Mouse (Mus musculus) bone marrow macrophage, adult 2 months (primary cell): ENCODE measurements around the gene Myo3b. TPM values are rescaled to one million over a fixed set of nuclear protein-coding genes. Genes with fewer than 3 reads are reported as not detected.

Source experiments
- H3K27ac ChIP-seq: 2 replicates; pipeline ENCODE4 v1.5.1; 2012; ENCODE audit warnings: low read depth, low read length; ENCODE audit not compliant: insufficient read depth
- H3K4me1 ChIP-seq: 2 replicates; pipeline ENCODE4 v1.6.1; 2012; ENCODE audit warnings: low read length; ENCODE audit not compliant: control insufficient read depth, insufficient read depth
- H3K4me3 ChIP-seq: 2 replicates; pipeline ENCODE4 v1.5.1; 2012; ENCODE audit warnings: mild to moderate bottlenecking, low read length, moderate library complexity; ENCODE audit not compliant: insufficient read depth
- CTCF ChIP-seq: IDR thresholded peaks from 2 replicates; pipeline ENCODE4 v1.5.1; 2012; ENCODE audit warnings: low read depth, mild to moderate bottlenecking, low read length, moderate library complexity
- POLR2A ChIP-seq: IDR thresholded peaks from 2 replicates; pipeline ENCODE4 v1.6.1; 2012; ENCODE audit warnings: mild to moderate bottlenecking, low read depth, low read length, borderline replicate concordance
- polyA plus RNA-seq: library from polyadenylated mRNA; stranded (reverse); fragments of >200 nt; gene quantifications from 2 replicates; pipeline ENCODE4 v1.2.4, GENCODE M21; 2012; ENCODE audit not compliant: missing spikeins, insufficient read depth, insufficient read length

Myo3b gene
- polyA plus RNA-seq, 1 experiment: not detected

DNA sequence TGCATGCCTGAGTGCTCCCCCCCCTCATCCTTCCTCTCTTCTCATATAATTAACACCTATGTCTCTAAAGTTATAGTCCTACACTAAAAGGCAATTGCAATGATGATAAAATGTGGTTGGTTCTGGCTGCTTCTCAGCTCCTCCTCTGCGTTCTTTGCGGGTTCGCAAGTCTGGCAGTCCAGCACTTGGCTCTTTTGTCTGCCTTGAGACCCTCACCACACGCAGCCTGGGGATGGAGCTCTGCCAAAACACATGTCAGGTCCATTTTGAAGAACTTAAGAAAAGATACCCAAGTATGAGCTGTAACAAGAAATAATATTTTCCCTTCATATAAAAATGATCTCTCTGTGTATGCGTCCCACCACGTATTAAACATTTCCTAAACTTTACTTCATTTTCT, 297.6 kb downstream of the Myo3b start:
- TF ChIP-seq POLR2A: no peak
- TF ChIP-seq CTCF: no peak
- H3K4me1 ChIP-seq: no peaks in the 10 kb centered on the region
- H3K4me3 ChIP-seq: no peak overlapping the region
- H3K27ac ChIP-seq: no peak overlapping the region

DNA sequence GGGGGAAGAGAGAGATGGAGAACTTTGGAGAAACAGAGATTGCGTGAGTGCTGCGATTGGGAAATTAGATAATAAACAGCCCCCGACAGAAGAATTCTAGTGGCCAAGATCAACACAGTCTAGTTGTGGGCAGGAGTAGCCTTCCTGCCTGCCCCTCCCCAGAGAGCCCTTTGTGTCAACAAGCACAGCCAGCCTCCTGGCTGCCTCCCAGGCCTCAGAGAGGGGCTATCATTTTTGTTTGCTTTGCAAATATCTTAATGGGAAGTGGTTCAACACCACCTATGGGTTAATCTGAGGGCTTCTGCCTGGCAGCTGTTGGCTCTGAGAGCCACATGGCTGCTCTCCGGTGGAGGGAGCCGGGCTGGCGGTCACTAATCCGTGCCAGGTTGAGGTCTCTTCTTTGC, 298.3 kb downstream of the Myo3b start:
- no peak overlapping the region for H3K4me3 ChIP-seq
- H3K27ac ChIP-seq: no peak overlapping the region
- H3K4me1 ChIP-seq: no peaks in the 10 kb centered on the region
- TF ChIP-seq POLR2A (no peak), CTCF (no peak)

DNA sequence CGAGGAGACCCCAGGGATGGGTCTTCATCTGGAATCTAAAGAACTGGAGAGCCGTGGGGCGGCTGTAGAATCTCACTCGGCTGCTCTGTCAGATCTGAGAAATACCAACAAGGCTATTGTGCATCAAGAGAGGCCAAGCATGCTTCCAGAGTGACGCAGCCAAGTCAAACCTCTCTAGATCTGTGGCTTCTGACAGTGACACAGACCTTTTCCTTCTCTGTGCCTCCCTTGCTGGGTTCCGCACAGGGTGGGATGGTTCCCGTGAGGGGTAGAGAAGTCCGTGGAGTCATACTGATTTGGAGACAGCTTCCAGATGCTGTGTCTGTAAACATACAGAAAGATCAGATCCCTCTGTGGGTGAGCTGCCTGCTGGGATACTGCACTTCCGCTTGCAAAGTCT, 298.9 kb downstream of the Myo3b start:
- no peak for TF ChIP-seq CTCF
- TF ChIP-seq POLR2A: no peak
- no peak overlapping the region for H3K27ac ChIP-seq
- no peaks in the 10 kb centered on the region for H3K4me1 ChIP-seq
- H3K4me3 ChIP-seq: no peak overlapping the region

DNA sequence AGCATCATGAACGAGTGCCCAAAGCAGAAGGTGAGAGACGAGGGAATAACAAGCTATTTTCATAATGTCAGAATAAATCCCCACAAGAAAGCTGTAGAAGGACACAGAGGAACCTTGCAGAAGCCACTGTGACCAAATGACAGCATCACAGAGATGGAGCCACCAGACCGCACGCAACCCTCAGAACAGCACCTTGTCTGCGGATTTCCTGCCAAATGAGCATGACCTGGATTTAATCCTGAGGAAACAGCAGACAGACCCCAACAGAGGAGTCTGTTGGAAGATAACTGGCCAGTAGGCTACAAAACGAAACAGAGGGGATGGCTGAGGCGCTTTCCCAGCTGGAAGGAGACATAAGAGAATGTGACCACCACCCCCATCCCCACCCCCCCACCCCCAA, 300.1 kb downstream of the Myo3b start:
- TF ChIP-seq CTCF (no peak), POLR2A (no peak)
- Histone ChIP-seq H3K4me3 (no peak overlapping the region), H3K4me1 (no peaks in the 10 kb centered on the region), H3K27ac (no peak overlapping the region)

DNA sequence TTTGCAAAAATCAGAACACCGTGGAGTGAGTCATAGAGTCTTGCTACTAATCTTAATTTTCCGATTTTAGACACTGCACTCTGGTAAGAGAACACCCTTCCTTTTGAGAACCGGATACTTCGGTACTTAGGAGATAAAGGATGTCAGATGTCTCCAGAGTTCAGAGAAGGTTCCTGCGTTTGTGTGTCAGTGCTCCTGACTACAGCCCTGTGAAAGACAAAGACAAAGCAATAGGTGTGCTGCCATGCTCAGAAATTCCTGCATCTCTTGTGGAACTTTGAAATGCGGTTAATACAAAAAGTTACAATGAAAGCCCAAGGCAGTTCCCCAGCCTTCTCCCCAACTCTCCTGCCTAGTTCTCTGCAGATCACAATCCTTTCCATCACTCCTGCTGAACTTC, 300.6 kb downstream of the Myo3b start:
- Histone ChIP-seq H3K4me3 (no peak overlapping the region), H3K4me1 (no peaks in the 10 kb centered on the region), H3K27ac (no peak overlapping the region)
- TF ChIP-seq POLR2A (no peak), CTCF (no peak)

DNA sequence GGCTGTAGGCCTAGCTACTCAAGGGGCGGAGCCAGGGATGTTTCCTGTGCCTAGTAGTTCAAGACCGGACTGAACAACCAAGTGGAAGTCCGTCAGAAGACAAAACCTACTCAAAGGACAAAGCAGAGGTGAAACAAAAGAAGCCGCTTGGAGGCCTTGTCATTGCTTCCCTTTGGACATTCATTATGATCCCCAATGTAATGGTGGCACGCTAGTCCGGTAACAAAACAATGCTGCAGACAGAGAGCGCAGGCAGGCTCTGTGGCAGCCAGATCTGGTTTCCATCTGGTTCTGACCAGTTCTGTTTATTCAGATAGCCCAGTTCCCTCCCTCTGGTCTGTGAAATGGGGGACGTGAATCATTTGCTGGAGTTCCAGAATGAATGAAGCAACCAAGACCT, 301.3 kb downstream of the Myo3b start:
- no peak for TF ChIP-seq POLR2A
- no peaks in the 10 kb centered on the region for H3K4me1 ChIP-seq
- H3K4me3 ChIP-seq: no peak overlapping the region
- H3K27ac ChIP-seq: no peak overlapping the region

DNA sequence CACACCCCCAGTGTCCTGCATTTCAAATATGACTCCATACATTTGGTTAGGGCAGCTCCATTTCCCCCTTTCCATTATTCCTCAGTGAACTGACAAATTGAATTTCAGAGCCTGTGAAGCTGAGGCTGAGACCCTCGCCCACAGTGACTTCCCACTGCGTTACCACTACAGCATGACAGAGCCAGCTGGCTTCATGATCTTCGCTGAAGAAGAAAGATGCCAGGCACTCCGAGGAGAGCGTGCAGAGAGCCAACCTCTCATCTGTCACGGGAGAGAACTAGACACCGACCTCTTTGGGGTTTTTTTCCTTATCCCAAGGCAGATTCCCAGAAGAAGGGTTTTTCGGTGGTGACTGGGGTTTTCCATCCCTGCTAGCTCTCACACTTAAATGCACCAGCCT, 306.2 kb downstream of the Myo3b start:
- H3K27ac ChIP-seq: no peak overlapping the region
- TF ChIP-seq POLR2A (no peak), CTCF (no peak)
- H3K4me3 ChIP-seq: no peak overlapping the region

DNA sequence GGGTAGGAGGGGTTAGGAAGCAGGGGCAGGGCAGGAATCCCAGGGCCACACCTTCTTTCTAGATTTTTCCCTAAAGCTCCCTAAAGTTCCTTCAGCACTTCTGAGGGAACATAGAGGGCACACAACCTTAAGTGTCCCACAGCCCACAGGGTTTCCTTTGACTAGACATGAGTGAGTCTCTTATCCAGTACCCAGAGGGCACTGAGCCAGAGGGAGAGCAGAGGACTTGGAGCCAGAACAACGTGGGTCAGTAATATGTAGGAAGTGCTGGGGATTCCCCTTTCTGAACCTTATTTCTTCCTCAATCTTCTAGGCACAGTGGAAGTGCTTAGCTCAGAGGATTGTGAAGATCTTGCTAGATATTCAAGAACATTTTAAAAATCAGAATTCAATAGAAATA, 308.6 kb downstream of the Myo3b start:
- no peak overlapping the region for H3K4me3 ChIP-seq
- H3K27ac ChIP-seq: no peak overlapping the region
- no peak for TF ChIP-seq CTCF
- no peak for TF ChIP-seq POLR2A
- H3K4me1 ChIP-seq: no peaks in the 10 kb centered on the region

More for the DNA sequence above, 306.2 kb downstream of the Myo3b start:
- H3K4me1 ChIP-seq: no peaks in the 10 kb centered on the region

DNA sequence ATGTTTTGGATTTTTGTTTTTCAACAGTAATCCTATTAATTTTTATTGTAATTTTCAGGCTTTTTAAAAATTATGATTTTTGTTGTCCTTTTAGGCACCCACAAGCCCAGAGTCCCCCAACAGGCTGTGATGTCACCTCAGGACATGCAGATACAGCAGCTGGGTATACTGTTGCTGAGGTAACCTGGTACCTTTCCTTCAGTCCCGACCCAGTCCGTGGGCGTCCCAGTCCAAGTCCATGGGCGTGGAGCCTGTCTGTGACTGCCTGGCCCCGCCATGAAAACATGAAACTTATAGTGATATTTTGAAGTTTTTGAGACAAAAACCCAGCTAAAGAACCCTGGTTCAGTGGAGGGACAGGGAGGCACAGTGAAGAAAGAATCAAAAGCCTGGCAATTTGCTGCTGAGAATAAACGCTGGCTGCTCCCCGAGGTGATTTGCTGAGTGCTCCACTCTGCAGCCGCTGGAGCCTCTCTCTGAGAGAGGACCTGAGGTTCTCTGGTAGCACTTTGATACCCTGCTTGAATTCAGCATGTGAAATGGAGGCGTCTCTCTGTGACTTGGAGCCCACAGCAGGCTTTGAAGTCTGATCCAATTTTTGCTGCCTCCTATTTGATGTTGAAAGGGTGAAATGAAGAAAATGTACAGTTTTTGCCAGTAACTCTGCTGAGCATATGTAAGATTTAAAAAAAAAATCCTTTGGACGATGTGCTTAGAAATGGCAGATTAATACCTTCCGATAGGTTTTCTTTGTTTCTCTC, 310.0 kb downstream of the Myo3b start:
- H3K4me3 ChIP-seq: no peak overlapping the region
- H3K4me1 ChIP-seq: no peaks in the 10 kb centered on the region
- no peak overlapping the region for H3K27ac ChIP-seq
- no peak for TF ChIP-seq CTCF
- TF ChIP-seq POLR2A: no peak

DNA sequence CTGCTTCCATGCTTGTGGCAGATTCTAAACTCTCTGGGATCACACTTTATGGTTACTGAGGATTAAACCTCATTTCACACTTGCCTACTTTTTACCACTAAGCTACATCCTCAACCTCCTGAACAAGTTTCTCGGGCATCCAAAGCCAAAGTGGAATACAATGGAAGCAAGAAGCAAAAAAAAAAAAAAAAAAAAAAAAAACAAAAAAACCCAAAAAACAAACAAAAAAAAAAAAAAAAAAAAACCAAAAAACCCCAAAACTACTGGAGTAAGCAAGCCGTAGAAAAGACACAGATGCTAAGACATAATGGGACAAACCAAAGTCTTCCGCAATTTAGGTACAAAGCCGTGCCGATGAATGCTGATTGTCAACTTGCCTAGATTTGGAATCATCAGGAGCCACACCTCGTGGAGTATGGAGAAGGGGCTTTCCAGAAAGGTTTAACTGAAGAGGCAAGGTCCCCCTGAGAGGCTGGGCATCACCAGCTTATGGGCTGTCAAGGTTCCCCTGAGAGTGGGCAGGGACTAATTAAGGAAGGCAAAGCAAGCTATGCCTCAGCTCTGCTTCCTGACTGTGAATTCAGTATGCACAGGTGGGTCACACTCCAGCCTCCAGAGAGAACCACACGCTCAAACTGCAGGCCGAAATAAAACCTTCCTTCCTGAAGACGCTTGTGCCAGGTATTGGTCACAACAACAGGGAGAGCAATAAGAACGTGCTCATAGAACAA, 313.7 kb downstream of the Myo3b start:
- H3K4me1 ChIP-seq: no peaks in the 10 kb centered on the region
- H3K27ac ChIP-seq: no peak overlapping the region
- H3K4me3 ChIP-seq: no peak overlapping the region
- TF ChIP-seq POLR2A (no peak), CTCF (no peak)

DNA sequence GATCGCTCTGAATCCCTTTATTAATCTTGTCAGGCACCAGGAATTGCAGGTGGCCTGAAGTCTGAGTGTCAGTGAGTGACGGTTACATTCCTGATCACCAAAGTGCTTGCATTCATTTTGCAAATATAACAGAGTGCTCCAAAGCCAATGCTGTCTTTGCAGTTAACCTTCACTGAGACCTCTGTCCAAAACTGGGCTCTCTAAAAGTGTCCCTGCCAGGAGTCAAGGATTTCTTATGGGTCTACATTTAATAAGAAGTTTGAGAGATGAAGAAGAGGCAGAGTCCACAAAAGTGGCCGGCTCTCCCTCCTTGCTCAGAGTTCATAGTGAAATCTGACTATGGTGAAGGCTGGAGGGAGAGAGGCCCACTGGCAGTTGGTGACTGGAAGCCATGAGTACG, 315.1 kb downstream of the Myo3b start:
- Histone ChIP-seq H3K4me3 (no peak overlapping the region), H3K27ac (no peak overlapping the region), H3K4me1 (no peaks in the 10 kb centered on the region)
- no peak for TF ChIP-seq POLR2A
- no peak for TF ChIP-seq CTCF
